Mouse (Mus musculus) stomach, embryonic 16.5 days (tissue): ENCODE data around the gene Cisd3. TPM values are rescaled to one million over a fixed set of nuclear protein-coding genes. Genes with fewer than 3 reads are reported as not detected.
"Not testable (repeated sequence)": the region's sequence is repeated elsewhere in the genome, so short reads cannot be mapped to it uniquely, and the experiment has no call there.

ENCODE experiments used
- ATAC-seq: fragments of 200-750 bp; cut with Nextera tagmentation; 2 replicates; pipeline ENCODE4 v1.8.0; 2017; ENCODE audit warnings: moderate number of reproducible peaks, moderate TSS enrichment; ENCODE audit not compliant: insufficient read depth, low FRiP score
- H3K27ac ChIP-seq: fragments of 300-500 bp; sonication (generic); 2 replicates; pipeline ENCODE4 v1.5.1; 2014; ENCODE audit warnings: low read length
- H3K27me3 ChIP-seq: fragments of 300-500 bp; sonication (generic); 2 replicates; pipeline ENCODE4 v1.6.1; 2014; ENCODE audit warnings: low read length, control low read depth, mixed read lengths; ENCODE audit not compliant: control insufficient read depth, insufficient read depth
- H3K36me3 ChIP-seq: fragments of 300-500 bp; sonication (generic); 2 replicates; pipeline ENCODE4 v1.6.1; 2014; ENCODE audit warnings: low read length; ENCODE audit not compliant: control insufficient read depth, insufficient read depth
- H3K4me1 ChIP-seq: fragments of 300-500 bp; sonication (generic); 2 replicates; pipeline ENCODE4 v1.6.1; 2014; ENCODE audit warnings: low read length, control low read depth, mixed read lengths; ENCODE audit not compliant: control insufficient read depth, insufficient read depth
- H3K4me2 ChIP-seq: fragments of 300-500 bp; sonication (generic); 2 replicates; pipeline ENCODE4 v1.6.1; 2014; ENCODE audit warnings: low read depth, low read length, mixed read lengths
- H3K4me3 ChIP-seq: fragments of 300-500 bp; sonication (generic); replicated peaks from 2 replicates; pipeline ENCODE4 v1.5.1; 2014; ENCODE audit warnings: mild to moderate bottlenecking, low read length
- H3K9ac ChIP-seq: fragments of 300-500 bp; sonication (generic); 2 replicates; pipeline ENCODE4 v1.6.1; 2014; ENCODE audit warnings: low read length
- H3K9me3 ChIP-seq: fragments of 300-500 bp; sonication (generic); replicated peaks from 2 replicates; pipeline ENCODE4 v1.6.1; 2016; ENCODE audit warnings: low read length, control low read depth; ENCODE audit not compliant: control insufficient read depth
- WGBS: fragments of 180-500 bp; shearing (Covaris S2); extraction: QIAGEN DNeasy Blood & Tissue Kit; methylation state at CpG from one replicate; pipeline ENCODE4 v1.1.7; 2014; 5-methylcytosine and 5-hydroxymethylcytosine counted together
- polyA plus RNA-seq: library from polyadenylated mRNA; unstranded; fragments of >200 nt; fragmentation: Nextera tagmentation; extraction: Ambion mirVana; gene quantifications from 2 replicates; pipeline ENCODE4 v1.2.1, GENCODE M21; 2015

Cisd3 gene
- polyA plus RNA-seq, 1 experiment from 2014 or later: 35.1 TPM

DNA sequence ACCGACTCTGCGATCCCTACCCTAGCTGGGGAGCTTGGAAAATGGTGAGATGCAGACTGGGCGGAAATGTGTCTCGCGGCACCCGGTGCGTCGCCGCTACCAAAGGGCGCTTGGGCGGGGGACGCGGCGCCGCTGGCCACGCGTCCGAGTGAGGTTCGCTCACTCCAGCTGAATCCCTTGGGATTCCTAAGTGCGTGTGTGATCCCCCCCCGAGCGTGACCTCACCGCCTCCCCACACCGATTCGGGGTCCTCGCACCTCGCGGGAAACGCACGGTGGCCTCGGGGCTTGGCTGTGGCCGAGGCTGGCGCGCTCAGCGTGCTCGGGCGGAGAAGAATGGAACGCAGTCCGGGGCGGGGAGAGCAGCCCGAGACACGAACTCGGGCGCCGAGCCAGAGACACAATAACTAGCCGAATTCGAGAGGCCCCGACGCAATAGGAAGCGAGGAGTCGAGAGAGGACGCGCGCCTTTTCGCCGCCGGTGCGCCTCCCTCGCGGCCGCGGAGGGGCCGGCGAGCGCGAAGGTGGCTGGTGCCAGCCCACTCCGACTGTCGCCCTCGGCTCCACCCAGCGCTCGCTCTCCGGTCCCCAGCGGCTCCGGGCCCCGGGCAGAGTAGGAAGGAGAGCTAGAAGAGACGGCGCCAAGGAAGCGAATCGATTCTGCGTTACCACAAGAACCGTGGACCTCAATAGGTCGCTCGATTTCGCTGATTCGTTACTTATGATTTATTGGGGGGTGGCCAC lies 14.5 kb downstream of the Cisd3 start, which contains the start of gene Pcgf2:
Gene Pcgf2, minus strand, starts transcription at position 495 of the 743 bp plus-strand sequence.
- H3K4me1 ChIP-seq: peaks cover 51% of the 10 kb centered on the region
- whole genome bisulfite sequencing: under 1% methylated on average over 85 of the region's 85 CpGs

DNA sequence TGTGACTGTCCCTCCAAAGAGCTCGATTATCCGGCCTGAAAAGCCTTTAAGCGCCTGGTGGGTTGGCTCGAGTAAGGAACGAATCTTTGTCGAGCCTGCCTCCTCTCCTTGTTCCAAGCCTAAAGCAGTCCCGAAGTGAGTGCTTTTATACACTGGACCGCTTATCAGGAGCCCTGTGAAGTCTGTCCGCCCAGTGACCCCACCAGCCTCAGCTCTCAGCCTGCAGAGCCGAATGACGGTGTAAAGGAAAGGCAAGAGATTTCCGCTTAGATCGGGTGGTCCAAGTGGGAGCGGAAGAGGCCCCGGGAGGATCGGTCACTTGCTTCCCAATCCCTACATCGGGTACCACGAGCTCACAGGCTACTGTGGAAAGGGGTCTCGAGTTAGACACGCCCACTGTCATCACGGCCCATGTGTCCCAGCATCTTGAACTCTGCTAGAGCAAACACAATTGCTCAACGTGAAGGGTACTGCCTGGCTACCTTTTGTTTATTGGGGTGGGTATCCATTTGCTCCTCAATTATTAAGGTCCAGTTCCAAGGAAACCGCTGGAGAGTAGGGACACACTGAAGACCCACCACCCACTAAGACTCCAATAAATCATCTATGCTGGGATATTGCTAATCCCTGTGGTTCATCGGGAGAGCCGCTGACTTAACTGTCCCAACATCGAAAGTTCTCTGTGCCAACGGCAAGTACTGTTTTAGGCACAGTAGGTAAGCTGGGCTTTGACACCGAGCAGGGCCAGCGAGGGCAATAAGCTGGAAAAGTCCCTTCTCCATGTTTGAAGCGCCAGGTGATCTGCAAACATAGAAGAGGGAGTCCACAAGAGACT lies 15.3 kb downstream of the Cisd3 start:
- Histone ChIP-seq H3K9me3 (no peaks in the 10 kb centered on the region), H3K36me3 (no peaks in the 10 kb centered on the region), H3K4me3 (peak overlapping the region; percentile 93), H3K27me3 (no peaks in the 10 kb centered on the region), H3K9ac (peak overlapping the region; percentile 98), H3K4me1 (peaks cover 43% of the 10 kb centered on the region), H3K4me2 (peak overlapping the region; percentile 95), H3K27ac (peak overlapping the region; percentile 100)
- ATAC-seq: no peak
- WGBS: 15% methylated on average over 30 of the region's 30 CpGs

More for the DNA sequence above, 14.5 kb downstream of the Cisd3 start, which contains the start of gene Pcgf2:
- peak within 1 kb of the TSS; percentile 95 for H3K4me2 ChIP-seq
- no peaks in the 10 kb centered on the region for H3K9me3 ChIP-seq
- H3K27me3 ChIP-seq: no peaks in the 10 kb centered on the region
- H3K36me3 ChIP-seq: no peaks in the 10 kb centered on the region
- H3K4me3 ChIP-seq: peak within 1 kb of the TSS; percentile 93
- H3K27ac ChIP-seq: peak within 1 kb of the TSS; percentile 100
- peak; percentile 19 for ATAC-seq
- H3K9ac ChIP-seq: peak within 1 kb of the TSS; percentile 98

DNA sequence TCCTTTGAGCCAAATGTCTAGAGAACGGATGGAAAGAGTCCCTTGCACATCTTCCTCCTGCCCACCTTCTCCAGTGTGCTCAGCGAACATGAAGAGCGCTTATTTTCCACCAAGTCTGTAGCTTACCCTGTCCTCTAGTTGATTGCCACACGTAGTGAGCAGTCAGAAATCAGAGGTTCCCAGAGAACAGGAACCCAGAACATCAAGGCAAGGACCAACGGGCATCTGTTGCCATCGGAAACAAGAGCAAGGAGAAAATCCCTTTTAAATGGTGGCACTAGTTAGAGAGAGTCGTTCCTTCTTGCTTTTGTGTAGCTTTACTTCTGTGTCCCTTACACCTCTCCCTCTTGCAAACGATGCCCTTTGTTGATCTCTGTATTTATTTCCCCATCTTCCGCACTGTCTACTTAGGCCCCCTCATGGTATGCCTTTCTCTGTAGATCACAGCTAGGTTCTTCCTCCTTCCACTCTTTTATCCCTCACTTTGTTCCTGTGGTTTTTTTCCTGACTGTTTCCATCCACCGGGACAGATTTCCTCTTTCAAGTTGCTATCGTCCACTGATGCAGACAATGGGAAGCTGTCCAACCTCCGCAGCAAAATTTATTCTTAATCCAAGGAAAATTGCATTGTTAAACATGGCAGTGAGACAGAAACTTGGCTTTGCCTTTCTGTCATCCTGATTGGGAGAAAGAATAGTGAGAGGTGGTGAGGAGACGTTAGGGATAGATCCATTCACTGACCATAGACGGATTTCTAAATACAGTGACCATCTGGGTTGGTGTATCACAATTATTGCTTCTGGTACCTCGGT lies 16.2 kb downstream of the Cisd3 start:
- no peak for ATAC-seq
- H3K4me1 ChIP-seq: peaks cover 35% of the 10 kb centered on the region
- H3K27ac ChIP-seq: no peak overlapping the region
- H3K4me3 ChIP-seq: peak overlapping the region; percentile 63
- H3K27me3 ChIP-seq: no peaks in the 10 kb centered on the region
- H3K36me3 ChIP-seq: 0 out of 2 replicates have a peak, but pooled peaks cover 1% of the 10 kb centered on the region
- peak overlapping the region; percentile 59 for H3K4me2 ChIP-seq
- no peaks in the 10 kb centered on the region for H3K9me3 ChIP-seq
- WGBS: 49% methylated on average over 15 of the region's 15 CpGs
- peak overlapping the region; percentile 43 for H3K9ac ChIP-seq

GRCm38 (mm10) chr11:97702393-97702745 lies 16.7 kb downstream of the Cisd3 start:
- peak overlapping the region; percentile 59 for H3K4me2 ChIP-seq
- no peaks in the 10 kb centered on the region for H3K9me3 ChIP-seq
- peak overlapping the region; percentile 63 for H3K4me3 ChIP-seq
- H3K36me3 ChIP-seq: peaks cover 7% of the 10 kb centered on the region; the same call in 1 of the 2 replicates
- no peaks in the 10 kb centered on the region for H3K27me3 ChIP-seq
- H3K9ac ChIP-seq: peak overlapping the region; percentile 67
- peaks cover 31% of the 10 kb centered on the region for H3K4me1 ChIP-seq
- H3K27ac ChIP-seq: peak overlapping the region; percentile 85
- WGBS: under 1% methylated on average over 24 of the region's 24 CpGs
- no peak for ATAC-seq

- Histone ChIP-seq H3K4me1 (peaks cover 23% of the 10 kb centered on the region), H3K9me3 (no peaks in the 10 kb centered on the region), H3K4me2 (peak within 1 kb of the TSS; percentile 83), H3K9ac (peak within 1 kb of the TSS; percentile 80), H3K27ac (peak within 1 kb of the TSS; percentile 85), H3K36me3 (peaks cover 8% of the 10 kb centered on the region; the same call in 1 of the 2 replicates), H3K4me3 (peak within 1 kb of the TSS; percentile 63), H3K27me3 (no peaks in the 10 kb centered on the region)
- under 1% methylated on average over 35 of the region's 35 CpGs for WGBS
- ATAC-seq: peak; percentile 92
These were observed 17.6 kb downstream of the Cisd3 start, which contains the start of gene Psmb3 for GRCm38 (mm10) chr11:97703039-97703826. TSS of gene Psmb3 (plus strand) at chr11:97703399.

DNA sequence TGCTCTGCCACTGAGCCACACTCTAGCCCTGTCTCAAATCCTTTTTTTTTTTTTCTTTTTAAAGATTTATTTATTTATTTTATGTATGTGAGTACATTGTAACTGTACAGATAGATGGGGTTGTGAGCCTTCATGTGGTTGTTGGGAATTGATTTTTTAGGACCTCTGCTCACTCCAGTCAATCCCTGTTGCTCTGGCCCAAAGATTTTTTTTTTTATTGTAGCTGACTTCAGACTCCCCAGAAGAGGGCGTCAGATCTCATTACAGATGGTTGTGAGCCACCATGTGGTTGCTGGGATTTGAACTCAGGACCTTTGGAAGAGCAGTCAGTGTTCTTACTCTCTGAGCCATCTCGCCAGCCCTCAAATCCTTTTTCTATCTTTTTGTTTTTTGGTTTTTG lies 24.4 kb downstream of the Cisd3 start:
- not testable (repeated sequence) for H3K4me2 ChIP-seq, H3K9ac ChIP-seq, H3K4me3 ChIP-seq, H3K9me3 ChIP-seq, ATAC-seq, H3K27ac ChIP-seq, H3K4me1 ChIP-seq, H3K27me3 ChIP-seq
- WGBS: 76% methylated on average over 2 of the region's 2 CpGs
- peaks cover 15% of the 10 kb centered on the region for H3K36me3 ChIP-seq

DNA sequence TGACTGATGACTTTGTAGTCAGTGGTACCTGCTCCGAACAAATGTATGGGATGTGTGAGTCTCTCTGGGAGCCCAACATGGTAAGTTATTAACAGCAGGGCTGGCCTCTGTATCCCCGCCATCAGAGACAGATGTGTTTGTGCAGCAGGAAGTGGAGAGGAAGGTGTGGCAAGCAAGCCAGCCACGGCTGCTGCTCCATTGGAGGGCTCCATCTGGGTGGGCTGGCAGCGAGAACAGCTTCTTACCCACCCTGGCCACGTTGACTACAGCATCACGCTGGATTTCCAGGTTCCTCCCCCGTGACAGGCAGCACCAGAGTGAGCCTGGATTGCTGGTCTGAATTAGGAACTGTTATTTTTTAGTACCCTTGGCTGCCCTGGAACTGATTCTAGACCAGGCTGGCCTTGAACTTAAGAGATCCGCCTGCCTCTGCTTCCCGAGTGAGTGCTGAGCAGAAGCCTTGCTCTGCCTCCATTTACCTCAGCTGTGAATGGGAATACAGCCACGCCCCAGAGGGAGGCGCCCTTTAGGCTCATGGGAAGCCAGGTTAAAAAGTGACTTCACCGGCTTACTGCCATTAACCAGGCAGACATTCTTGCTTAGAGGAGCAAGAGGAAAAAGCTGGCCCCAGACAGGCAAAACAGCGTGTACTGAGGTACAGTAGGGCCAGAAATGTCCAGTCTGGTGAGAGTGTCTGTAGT lies 25.7 kb downstream of the Cisd3 start:
- Histone ChIP-seq H3K36me3 (peaks cover 15% of the 10 kb centered on the region), H3K27me3 (no peaks in the 10 kb centered on the region)

DNA sequence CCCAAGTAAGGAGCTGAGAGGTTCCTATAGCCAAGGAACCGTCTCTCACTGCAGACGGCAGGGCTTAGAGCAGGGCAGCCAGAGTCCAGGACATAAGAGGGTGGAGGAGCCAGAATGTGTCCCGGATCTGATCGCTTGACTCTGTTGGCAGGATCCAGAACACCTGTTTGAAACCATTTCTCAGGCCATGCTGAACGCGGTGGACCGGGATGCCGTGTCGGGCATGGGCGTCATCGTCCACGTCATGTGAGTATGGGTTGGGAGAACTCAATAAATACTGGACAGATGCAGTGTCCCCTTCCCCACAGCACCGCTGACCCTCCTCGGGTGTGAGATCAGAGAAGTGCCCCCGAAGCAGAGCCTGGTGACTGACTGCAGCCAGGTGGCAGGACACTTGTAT lies 26.7 kb downstream of the Cisd3 start:
- Histone ChIP-seq H3K27ac (no peak overlapping the region), H3K27me3 (no peaks in the 10 kb centered on the region), H3K36me3 (peaks cover 9% of the 10 kb centered on the region), H3K4me3 (no peak overlapping the region), H3K4me1 (no peaks in the 10 kb centered on the region), H3K4me2 (no peak overlapping the region), H3K9me3 (no peaks in the 10 kb centered on the region), H3K9ac (no peak overlapping the region)
- ATAC-seq: no peak
- WGBS: 88% methylated on average over 15 of the region's 15 CpGs

More for the DNA sequence above, 25.7 kb downstream of the Cisd3 start:
- no peak for ATAC-seq
- Histone ChIP-seq H3K4me3 (no peak overlapping the region), H3K27ac (no peak overlapping the region), H3K9ac (no peak overlapping the region), H3K4me1 (no peaks in the 10 kb centered on the region), H3K9me3 (no peaks in the 10 kb centered on the region), H3K4me2 (no peak overlapping the region)
- 77% methylated on average over 13 of the region's 13 CpGs for WGBS
